Mouse (Mus musculus): ENCODE results near the gene Mov10l1. TPM values are rescaled to one million over a fixed set of nuclear protein-coding genes. Genes with fewer than 3 reads are reported as not detected.
A peak's percentile ranks its signal among the peaks of the same experiment; 100 is the strongest.

The Mov10l1 gene
- polyA plus RNA-seq (2011; ENCODE audit: insufficient read length, low read depth, missing spikeins) = not detected in 2 replicates

- H3K4me3 ChIP-seq (ENCODE audit: insufficient read depth, low read length) = no peak within 1 kb of the TSS
- H3K4me1 ChIP-seq (ENCODE audit: control insufficient read depth, insufficient read depth, low read length) = no peaks in the 10 kb centered on the region
- no peak for TF ChIP-seq CTCF (IDR thresholded peaks at IDR 0.05; ENCODE audit: borderline replicate concordance, insufficient read depth, low read length)
- no peak for TF ChIP-seq POLR2A (IDR thresholded peaks at IDR 0.05; ENCODE audit: low read depth, low read length)
- no peak within 1 kb of the TSS for H3K27ac ChIP-seq (ENCODE audit: insufficient read depth, low read length)
Observed at GRCm38 (mm10) chr15:88982534-88983079, at the start of gene Mov10l1. Mov10l1 (plus strand) TSS chr15:88982909.

- Histone ChIP-seq H3K4me3 (ENCODE audit: insufficient read depth, low read length) (no peak overlapping the region), H3K27ac (ENCODE audit: insufficient read depth, low read length) (no peak overlapping the region), H3K4me1 (ENCODE audit: control insufficient read depth, insufficient read depth, low read length) (no peaks in the 10 kb centered on the region)
- no peak for TF ChIP-seq POLR2A (IDR thresholded peaks at IDR 0.05; ENCODE audit: low read depth, low read length)
- TF ChIP-seq CTCF (IDR thresholded peaks at IDR 0.05; ENCODE audit: borderline replicate concordance, insufficient read depth, low read length) = no peak
Observed at GRCm38 (mm10) chr15:88934141-88934540, 48.6 kb upstream of the Mov10l1 start.

GRCm38 (mm10) chr15:88936619-88937290 lies 46.0 kb upstream of the Mov10l1 start:
- H3K4me3 ChIP-seq (ENCODE audit: insufficient read depth, low read length) = no peak overlapping the region
- TF ChIP-seq CTCF (IDR thresholded peaks at IDR 0.05; ENCODE audit: borderline replicate concordance, insufficient read depth, low read length) = no peak
- no peak for TF ChIP-seq POLR2A (IDR thresholded peaks at IDR 0.05; ENCODE audit: low read depth, low read length)

DNA sequence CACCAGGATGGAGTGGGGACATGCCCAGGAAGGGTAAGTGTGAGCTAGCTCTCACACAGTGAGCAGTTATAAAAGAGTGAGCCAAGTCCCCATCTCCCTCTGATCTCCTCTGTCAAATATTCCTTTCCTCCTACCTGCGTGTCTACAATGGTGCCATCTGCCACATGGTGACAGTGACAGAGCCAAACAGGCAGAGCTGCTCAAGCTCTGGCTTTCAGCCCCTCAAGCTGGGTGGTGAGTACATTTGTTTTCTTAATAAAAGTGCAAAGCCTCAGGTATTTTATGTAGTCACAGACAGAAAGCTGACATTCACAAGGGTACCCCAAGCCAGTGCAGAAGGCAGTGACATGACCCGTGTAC lies 45.4 kb upstream of the Mov10l1 start:
- H3K27ac ChIP-seq (ENCODE audit: insufficient read depth, low read length) = no peak overlapping the region
- TF ChIP-seq POLR2A (IDR thresholded peaks at IDR 0.05; ENCODE audit: low read depth, low read length) = no peak
- TF ChIP-seq CTCF (IDR thresholded peaks at IDR 0.05; ENCODE audit: borderline replicate concordance, insufficient read depth, low read length) = no peak
- H3K4me1 ChIP-seq (ENCODE audit: control insufficient read depth, insufficient read depth, low read length) = no peaks in the 10 kb centered on the region
- no peak overlapping the region for H3K4me3 ChIP-seq (ENCODE audit: insufficient read depth, low read length)

More at GRCm38 (mm10) chr15:88936619-88937290, 46.0 kb upstream of the Mov10l1 start:
- Histone ChIP-seq H3K27ac (ENCODE audit: insufficient read depth, low read length) (no peak overlapping the region; the same call in 1 of the 2 replicates), H3K4me1 (ENCODE audit: control insufficient read depth, insufficient read depth, low read length) (no peaks in the 10 kb centered on the region)

DNA sequence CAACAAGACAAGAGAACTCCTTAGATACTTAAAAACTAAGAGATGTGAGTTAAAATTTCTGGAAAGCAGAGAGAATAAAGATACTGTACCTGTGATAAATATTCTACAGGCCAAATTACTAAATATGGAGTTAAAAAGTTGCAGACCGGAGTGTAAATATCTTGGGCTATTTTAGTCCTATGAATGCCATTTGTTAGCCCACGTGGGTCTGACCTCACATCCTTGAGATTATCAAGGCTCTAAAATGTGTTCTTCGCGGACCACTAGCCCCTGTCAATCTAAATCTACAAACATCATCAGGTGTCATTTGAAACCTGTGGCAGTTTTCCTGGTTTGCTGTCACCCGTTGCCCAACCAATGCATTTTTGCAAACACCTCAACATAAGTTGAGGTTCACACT lies 39.9 kb upstream of the Mov10l1 start:
- no peak for TF ChIP-seq POLR2A (IDR thresholded peaks at IDR 0.05; ENCODE audit: low read depth, low read length)
- Histone ChIP-seq H3K4me1 (ENCODE audit: control insufficient read depth, insufficient read depth, low read length) (peaks cover 3% of the 10 kb centered on the region; the same call in 1 of the 2 replicates), H3K27ac (ENCODE audit: insufficient read depth, low read length) (no peak overlapping the region), H3K4me3 (ENCODE audit: insufficient read depth, low read length) (no peak overlapping the region)

- TF ChIP-seq POLR2A (IDR thresholded peaks at IDR 0.05; ENCODE audit: low read depth, low read length) (no peak), CTCF (IDR thresholded peaks at IDR 0.05; ENCODE audit: borderline replicate concordance, insufficient read depth, low read length) (no peak)
Observed at GRCm38 (mm10) chr15:88943896-88944551, 38.7 kb upstream of the Mov10l1 start.

DNA sequence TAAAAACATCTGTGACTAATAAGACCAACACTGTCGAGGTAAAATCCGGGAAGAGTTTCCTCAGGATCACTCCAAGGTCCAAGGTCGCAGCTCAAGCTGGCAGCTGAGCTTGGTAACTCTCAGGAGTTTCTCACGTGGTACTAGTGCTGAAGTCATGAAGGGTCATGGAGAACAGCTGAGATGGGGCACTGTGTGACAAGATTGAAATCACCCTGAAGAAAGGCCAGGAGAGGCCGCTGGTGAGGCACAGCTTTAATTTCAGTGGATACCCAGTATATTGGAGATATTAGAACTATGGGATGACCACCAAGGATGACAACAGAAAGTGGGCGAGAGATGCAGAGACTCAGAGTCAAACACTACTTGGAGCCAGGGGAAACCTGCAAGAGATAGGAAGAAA lies 35.9 kb upstream of the Mov10l1 start:
- TF ChIP-seq CTCF (IDR thresholded peaks at IDR 0.05; ENCODE audit: borderline replicate concordance, insufficient read depth, low read length) = no peak
- TF ChIP-seq POLR2A (IDR thresholded peaks at IDR 0.05; ENCODE audit: low read depth, low read length) = no peak
- Histone ChIP-seq H3K4me1 (ENCODE audit: control insufficient read depth, insufficient read depth, low read length) (peaks cover 3% of the 10 kb centered on the region; the same call in 1 of the 2 replicates), H3K27ac (ENCODE audit: insufficient read depth, low read length) (no peak overlapping the region), H3K4me3 (ENCODE audit: insufficient read depth, low read length) (no peak overlapping the region)

More at GRCm38 (mm10) chr15:88943896-88944551, 38.7 kb upstream of the Mov10l1 start:
- no peak overlapping the region for H3K4me3 ChIP-seq (ENCODE audit: insufficient read depth, low read length)
- peaks cover 3% of the 10 kb centered on the region; the same call in 1 of the 2 replicates for H3K4me1 ChIP-seq (ENCODE audit: control insufficient read depth, insufficient read depth, low read length)
- peak overlapping the region; percentile 18; the same call in 1 of the 2 replicates for H3K27ac ChIP-seq (ENCODE audit: insufficient read depth, low read length)

DNA sequence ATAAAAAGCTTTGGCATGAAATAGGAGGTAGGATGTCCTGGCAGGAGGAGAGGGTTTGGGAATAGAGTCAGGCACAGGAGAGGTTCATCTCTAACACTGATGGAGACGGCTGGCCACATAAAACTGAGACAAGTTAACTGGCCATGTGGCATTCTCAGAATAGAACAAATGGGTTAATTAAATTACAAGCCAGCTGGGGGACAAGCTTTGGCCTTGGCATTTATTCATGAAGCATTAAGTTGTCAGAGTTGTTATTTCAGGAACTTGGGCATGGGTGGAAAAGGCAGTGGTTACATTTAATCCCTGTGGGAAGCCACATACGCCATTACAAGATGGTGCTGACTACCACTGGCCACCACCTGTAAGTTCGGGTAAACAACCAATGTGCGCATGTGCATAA lies 31.5 kb upstream of the Mov10l1 start:
- TF ChIP-seq POLR2A (IDR thresholded peaks at IDR 0.05; ENCODE audit: low read depth, low read length) (no peak), CTCF (IDR thresholded peaks at IDR 0.05; ENCODE audit: borderline replicate concordance, insufficient read depth, low read length) (no peak)
- Histone ChIP-seq H3K4me1 (ENCODE audit: control insufficient read depth, insufficient read depth, low read length) (no peaks in the 10 kb centered on the region), H3K27ac (ENCODE audit: insufficient read depth, low read length) (no peak overlapping the region), H3K4me3 (ENCODE audit: insufficient read depth, low read length) (no peak overlapping the region)

GRCm38 (mm10) chr15:88954368-88955072 lies 28.2 kb upstream of the Mov10l1 start, which contains the start of gene Ttll8:
Ttll8 (minus strand) TSS chr15:88954418.
- Histone ChIP-seq H3K4me3 (ENCODE audit: insufficient read depth, low read length) (no peak within 1 kb of the TSS), H3K4me1 (ENCODE audit: control insufficient read depth, insufficient read depth, low read length) (no peaks in the 10 kb centered on the region; the same call in none of the 2 replicates), H3K27ac (ENCODE audit: insufficient read depth, low read length) (no peak within 1 kb of the TSS)
- TF ChIP-seq POLR2A (IDR thresholded peaks at IDR 0.05; ENCODE audit: low read depth, low read length) (no peak), CTCF (IDR thresholded peaks at IDR 0.05; ENCODE audit: borderline replicate concordance, insufficient read depth, low read length) (no peak)
